Mouse (Mus musculus) spleen, postnatal 36 days (tissue): ENCODE data around the gene Btk.
A peak's percentile ranks its signal among the peaks of the same experiment; 100 is the strongest.

Source experiments
- DNase-seq, 2 experiments: peaks; one replicate each; pipeline ENCODE4 v3.0.0; 2022; ENCODE audit warnings: low spot score in 2 of 2, mixed read lengths in 1 of 2

Gene Btk

GRCm38 (mm10) chrX:134582888-134583669 lies at the start of gene Btk:
Gene Btk, minus strand, starts transcription at chrX:134583570.
- peak; percentile 39 to 55 for DNase-seq

DNA sequence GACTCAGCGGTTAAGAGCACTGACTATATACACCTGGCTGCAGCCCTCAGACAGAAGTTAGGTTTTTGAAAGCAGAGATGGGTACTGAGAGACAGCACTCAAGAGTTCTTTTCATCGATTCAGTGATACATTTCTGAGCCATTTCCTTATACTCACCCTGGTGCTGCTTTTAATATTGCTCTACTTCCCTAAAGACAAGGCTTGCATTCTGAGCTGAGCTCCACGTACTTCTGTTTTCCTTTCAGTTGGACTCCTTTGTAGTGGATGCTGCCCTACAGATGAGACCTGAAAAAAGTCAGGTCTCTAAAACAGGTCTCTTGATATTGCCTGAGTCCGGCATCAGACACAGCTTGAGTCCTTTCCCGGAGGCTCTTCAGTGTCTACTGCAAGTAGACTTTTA lies 49.3 kb upstream of the Btk start:
- DNase-seq, result no peak

DNA sequence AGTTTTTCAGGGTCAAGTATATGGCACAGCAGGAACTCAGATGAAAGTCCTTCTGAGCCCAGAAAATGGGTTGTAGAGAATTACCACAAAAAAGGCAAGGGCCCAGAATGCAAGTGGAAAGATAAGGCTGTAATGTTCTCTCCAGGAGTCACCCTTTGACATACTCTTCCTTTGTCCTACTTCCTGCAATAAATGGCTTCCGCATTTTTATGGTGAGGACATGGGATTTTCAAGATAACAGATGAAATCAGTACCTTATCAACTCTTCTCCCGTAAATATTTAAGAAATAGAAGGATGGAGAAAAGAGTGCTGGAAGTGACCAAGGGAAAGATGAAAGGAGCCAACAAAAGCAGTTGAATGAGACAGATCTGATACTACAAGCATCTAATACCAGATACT lies 44.8 kb upstream of the Btk start:
- no peak for DNase-seq

DNA sequence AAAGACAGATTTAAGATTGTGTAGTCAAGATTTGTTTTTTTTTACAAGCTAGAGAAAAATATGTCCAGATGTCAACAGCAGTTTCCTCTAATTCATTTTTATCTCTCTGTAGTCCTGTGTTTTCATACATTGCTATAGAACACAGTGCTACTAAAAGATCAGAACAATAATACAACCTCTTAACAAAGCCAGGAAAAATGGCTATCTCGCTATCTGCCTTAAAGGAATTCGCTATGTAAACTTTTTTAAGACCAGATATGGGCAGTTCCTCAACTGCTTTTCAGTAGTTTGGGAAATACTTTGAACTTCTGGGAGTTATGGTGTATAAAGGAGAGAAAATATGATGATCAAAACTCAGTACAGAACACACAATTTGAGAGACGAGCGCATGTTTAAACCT lies 40.0 kb upstream of the Btk start:
- DNase-seq, result no peak

GRCm38 (mm10) chrX:134621685-134622084 lies 38.3 kb upstream of the Btk start:
- no peak for DNase-seq

DNA sequence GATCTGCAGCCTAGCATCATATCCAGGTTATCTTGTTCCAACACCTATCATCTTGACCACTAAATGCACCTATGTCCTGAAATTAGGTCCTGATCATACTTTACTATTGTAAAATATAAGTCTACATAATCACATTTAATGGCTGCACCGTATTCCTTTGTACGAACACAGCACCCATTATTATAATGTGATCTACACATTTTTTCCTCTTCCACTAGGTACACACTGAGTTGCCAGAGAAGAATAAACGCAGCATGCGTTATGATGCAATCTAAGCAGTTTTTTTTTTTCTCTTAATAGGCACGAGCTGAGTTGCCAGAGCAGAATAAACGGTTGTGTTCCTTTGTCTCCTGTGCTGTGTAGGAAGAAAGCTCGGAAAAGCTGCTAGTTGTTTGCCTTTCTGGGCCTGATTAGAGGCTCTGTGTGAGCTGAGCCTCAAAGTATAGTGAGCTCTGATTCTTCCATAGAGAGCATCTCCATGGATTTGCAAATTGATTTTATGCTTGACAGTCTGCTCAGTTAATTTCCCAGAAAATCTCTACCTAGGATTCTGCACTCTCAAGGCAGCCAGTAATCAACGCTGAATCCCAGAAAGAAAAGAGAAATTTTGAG lies 37.0 kb upstream of the Btk start:
- no peak for DNase-seq

- DNase-seq, result no peak
Observed at GRCm38 (mm10) chrX:134619695-134620094, 36.3 kb upstream of the Btk start.

- no peak for DNase-seq
Observed at GRCm38 (mm10) chrX:134614306-134614705, 30.9 kb upstream of the Btk start.

DNA sequence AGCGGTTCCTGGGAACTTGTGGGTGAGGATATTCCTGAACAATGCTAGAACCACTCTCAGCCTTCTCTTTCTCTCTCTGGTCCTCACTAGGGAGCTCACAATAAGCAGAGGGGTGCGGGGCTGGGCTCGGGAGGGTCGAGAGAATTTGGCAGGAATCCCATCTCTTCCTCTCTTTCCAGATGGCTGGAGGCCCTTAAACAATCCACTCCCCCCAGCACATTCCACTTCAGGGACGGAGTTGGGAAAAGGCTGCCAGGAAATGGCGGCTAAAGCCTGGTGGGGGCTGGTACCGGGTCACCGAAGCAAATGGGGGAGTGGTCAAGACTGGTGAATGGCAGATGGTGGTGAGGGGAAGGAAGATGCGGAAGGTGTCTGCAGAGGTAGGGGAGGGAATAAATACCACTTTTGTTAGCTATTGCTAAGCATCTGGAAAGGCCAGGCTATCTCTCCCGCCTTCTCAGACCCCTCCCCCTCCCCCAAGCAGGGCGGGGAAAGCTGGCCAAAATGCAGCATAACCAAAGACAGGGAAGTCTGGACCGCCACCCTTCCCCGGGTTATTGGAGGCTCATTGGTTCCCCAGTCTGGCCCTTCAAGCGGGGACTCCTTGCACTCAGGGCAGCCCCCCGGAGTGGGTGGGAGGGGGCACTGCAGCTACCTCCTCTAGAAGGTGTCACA lies 29.1 kb upstream of the Btk start:
- DNase-seq, result peak; percentile 19 to 28

DNA sequence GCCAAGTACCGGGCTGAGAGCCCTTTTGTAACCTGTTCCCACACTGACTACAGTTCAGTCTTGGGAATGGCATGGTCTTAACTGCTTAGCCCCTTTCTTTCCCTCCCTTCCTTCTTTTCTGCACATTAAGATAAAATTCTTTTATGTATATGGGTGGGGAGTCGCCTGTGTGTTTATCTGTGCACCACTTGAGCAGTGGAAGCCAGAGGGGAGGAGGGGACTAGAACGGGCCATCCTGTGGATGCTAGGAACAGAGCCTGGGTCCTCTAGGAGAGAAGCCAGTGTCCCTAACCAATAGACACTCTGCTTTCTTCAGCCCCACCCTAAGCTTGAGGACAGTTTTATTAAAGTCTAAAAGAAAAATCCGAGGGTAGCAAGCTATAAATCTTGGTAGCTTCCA lies 27.6 kb upstream of the Btk start:
- no peak for DNase-seq

DNA sequence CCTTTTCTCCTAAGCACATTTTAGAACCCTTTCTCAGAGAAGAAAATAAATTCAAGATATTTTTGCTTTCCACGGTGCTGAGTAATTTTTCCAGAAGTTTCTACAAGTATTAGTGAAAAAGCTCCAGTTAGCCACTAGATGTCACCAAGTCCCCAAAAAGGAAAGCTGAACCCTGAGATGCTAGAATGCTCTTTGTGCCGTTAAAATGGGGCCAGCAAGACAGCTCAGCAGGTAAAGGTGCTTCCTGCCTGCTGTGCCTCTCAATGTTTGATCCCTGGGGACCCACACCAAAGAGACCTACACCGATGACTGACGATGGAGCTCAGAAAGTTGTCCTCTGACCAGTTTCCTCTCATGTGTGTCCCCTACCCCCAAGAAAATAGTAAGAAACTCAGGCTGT lies 26.1 kb upstream of the Btk start:
- DNase-seq, result peak; percentile 13 to 18

GRCm38 (mm10) chrX:134601380-134602120 lies 18.2 kb upstream of the Btk start:
- DNase-seq, result no peak

DNA sequence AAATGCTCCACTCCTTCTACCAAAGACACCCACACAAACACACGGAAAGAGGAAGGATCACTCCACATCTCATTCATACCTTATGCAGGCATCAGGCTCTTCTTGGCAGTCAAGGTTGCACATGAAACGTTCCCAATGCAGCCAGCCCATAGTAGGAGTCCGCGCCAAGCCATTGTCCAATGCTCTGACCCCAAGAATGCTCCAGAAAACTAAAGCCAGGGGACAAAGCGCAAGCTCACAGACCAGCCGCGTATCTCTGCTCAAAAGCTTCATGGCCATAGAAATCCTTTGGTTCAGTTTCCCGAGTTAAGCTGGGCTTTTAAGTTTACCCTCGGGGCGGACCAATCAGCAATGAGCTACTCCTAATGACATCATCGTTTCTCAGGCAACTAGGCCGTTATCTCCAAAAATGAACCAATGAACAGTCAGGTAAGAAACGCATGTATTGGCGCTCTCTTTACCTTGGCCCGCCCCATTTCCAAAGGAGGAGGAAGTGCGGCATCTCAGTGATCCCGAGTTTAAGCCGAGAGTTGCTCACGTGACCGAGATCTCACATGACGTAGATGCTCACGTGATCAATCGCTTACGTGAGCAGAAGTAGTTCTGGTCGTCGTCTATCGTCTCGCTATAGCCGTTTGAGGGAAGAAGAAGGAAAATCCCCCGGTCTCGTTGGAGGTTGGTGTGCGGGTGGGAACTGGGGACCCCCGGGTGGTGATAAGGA lies 17.4 kb upstream of the Btk start, which contains the start of the genes Gla and Hnrnph2:
Gla (minus strand) TSS at position 467 of the 721 bp plus-strand sequence.
Hnrnph2 (plus strand) TSS at position 521 of the 721 bp plus-strand sequence.
- DNase-seq, result peak; percentile 86 to 93

DNA sequence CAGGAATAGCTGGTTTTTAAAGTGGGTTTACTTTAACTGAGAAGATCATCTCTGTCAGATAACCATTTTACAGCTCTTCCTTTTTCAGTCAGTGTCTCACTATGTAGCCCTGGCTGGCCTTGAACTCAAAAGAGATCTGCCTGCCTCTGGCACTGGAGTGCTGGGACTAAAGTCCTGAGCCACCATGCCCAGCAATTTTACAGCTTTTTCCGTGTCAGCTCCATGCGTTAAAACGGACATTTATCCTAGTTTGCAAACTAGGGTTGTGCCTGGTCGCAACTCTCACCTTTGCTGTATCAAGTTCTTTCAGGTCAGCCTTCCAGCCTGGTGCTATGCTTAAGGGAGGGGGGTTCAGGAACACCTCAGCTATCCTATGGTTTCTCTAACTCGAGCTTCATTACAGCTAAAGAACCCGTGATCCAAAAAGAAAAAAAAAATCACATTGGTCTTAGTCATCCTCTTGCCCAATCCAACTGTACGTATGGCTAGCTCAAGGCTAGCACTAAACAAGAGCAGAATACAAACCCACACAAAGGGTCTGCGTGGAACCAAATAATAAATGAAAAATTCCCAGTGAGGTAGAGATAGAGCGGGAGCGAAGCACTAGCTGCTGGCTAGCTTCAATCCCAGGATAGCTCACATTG lies 16.7 kb upstream of the Btk start:
- no peak for DNase-seq

GRCm38 (mm10) chrX:134589836-134590235 lies 6.5 kb upstream of the Btk start:
- DNase-seq, result no peak

- no peak for DNase-seq
Observed at GRCm38 (mm10) chrX:134588997-134589396, 5.6 kb upstream of the Btk start.

GRCm38 (mm10) chrX:134588261-134588660 lies 4.9 kb upstream of the Btk start:
- no peak for DNase-seq

DNA sequence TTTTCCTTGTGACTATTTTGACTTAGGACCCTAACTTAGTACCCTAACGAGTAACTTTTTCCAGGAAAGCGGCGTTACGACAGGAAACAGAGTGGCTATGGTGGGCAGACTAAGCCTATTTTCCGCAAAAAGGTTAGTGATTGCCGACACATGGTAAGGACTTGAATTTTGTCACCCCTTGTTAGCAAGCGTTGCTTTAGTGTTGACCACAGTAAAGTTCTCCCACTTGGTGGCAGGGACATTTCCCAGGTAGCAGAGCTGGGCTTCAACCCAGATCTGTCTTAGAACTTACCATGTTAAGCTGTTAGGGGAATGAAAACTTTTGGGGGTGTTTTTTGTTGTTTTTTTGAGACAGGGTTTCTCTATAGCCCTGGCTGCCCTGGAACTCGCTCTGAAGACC lies 3.1 kb upstream of the Btk start:
- no peak for DNase-seq

GRCm38 (mm10) chrX:134585103-134586002 lies 2.0 kb upstream of the Btk start, which contains the start of gene Rpl36a:
Gene Rpl36a, plus strand, starts transcription at chrX:134585654.
- DNase-seq, result peak; percentile 88 to 89

DNA sequence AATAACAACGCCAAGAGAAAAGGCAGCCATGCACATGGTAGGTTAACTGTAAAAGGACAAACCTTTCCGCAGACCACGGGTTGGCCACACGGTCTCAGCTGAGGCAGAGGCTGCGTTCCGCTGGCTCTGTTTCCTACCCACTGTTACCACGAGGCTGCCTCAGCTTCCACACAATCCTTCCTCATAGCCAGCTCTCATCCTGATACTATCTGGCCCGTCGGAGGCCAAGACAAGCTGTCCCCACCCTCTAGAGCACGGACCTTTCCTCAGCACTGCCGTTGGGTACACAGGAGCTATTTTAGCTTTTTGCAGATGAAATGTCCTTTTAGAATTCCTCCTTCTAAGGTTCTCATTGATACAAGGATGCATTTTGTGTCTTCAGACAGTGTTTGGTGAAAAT lies 1.1 kb downstream of the Btk start:
- peak; percentile 22 to 26 for DNase-seq
